Mouse (Mus musculus): ENCODE data around the gene Thap4. TPM values are rescaled to one million over a fixed set of nuclear protein-coding genes. Genes with fewer than 3 reads are reported as not detected.
A peak's percentile ranks its signal among the peaks of the same experiment; 100 is the strongest.
"Not testable (repeated sequence)": the region's sequence is repeated elsewhere in the genome, so short reads cannot be mapped to it uniquely, and the experiment has no call there.

Thap4 gene
- polyA plus RNA-seq, 1 experiment from 2014 or later: 63.8 TPM

DNA sequence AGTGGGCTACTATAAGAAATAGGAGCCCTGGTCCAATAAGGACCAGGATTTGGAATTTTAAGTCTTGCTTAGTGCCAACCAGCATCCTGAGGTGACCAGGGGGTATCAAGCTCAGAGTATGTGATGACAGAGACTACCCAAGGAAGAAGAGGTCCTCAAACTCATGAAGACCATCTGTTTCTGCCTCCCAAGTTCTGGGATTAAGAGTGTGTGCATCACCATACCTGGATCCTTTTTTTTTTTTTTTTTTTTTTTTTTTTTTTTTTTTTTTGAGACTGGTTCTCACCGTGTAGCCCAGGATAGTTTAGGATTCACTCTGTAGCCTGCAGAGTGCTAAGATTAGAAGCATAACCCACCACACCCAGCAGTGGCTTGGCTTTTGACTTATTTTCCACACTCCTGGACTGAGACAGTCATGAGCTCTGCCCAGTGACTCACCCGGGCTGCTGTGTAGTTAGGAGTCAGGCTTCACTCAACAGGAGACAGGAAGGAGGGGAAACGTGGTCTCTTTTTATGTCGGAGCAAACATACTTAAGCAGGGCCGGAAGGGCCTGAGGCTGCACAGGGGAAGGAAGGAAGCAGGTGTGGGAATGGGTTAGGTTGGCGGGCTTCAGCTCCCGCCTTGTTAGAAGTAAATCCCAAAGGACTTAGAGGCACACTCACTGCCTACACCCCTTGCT is 74.6 kb downstream of the Thap4 start:
- H3K4me3 ChIP-seq (ENCODE audit: low read depth, low read length): no peak overlapping the region
- no peak for DNase-seq (ENCODE audit: low spot score)

DNA sequence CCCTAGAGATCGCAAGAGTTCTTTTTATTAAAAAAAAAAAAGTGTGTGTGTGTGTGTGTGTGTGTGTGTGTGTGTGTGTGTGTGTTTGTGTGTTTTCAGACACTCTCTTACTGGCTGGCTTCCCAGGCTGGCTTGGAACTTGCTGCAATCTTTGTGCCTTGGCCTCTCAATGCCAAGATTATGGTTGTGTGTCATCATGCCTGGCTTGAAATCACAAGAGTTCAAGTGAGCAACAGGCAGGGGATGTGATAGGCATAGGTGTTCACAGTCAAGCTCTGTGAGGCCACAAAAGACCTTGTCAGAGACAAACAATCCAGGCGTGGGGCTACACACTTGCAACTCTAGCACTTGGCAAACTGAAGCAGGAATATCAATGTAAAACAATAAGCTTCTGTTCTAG is 76.3 kb downstream of the Thap4 start:
- Histone ChIP-seq H3K4me1 (replicated peaks; ENCODE audit: control insufficient read depth, insufficient read depth, low read length) (no peaks in the 10 kb centered on the region), H3K4me3 (ENCODE audit: low read depth, low read length) (no peak overlapping the region), H3K27me3 (replicated peaks; ENCODE audit: control insufficient read depth, insufficient read depth, low read length) (no peaks in the 10 kb centered on the region), H3K36me3 (ENCODE audit: control insufficient read depth, insufficient read depth, low read length) (no peaks in the 10 kb centered on the region), H3K27ac (ENCODE audit: low read depth) (no peak overlapping the region), H3K9ac (ENCODE audit: low read length) (no peak overlapping the region), H3K4me2 (ENCODE audit: low read length) (no peak overlapping the region), H3K9me3 (ENCODE audit: control insufficient read depth, low read length) (no peaks in the 10 kb centered on the region)
- 65% methylated on average over 2 of the region's 2 CpGs for WGBS
- ATAC-seq (replicated peaks; ENCODE audit: low FRiP score, low TSS enrichment, low read depth): no peak
- DNase-seq (ENCODE audit: low spot score): no peak

More for the DNA sequence above, 74.6 kb downstream of the Thap4 start:
- H3K27ac ChIP-seq (ENCODE audit: low read depth): no peak overlapping the region
- no peak overlapping the region for H3K4me2 ChIP-seq (ENCODE audit: low read length)
- no peak overlapping the region for H3K9ac ChIP-seq (ENCODE audit: low read length)
- no peaks in the 10 kb centered on the region for H3K27me3 ChIP-seq (replicated peaks; ENCODE audit: control insufficient read depth, insufficient read depth, low read length)
- no peak for ATAC-seq (replicated peaks; ENCODE audit: low FRiP score, low TSS enrichment, low read depth)
- WGBS: 59% methylated on average over 7 of the region's 7 CpGs
- H3K9me3 ChIP-seq (ENCODE audit: control insufficient read depth, low read length): no peaks in the 10 kb centered on the region
- no peaks in the 10 kb centered on the region for H3K36me3 ChIP-seq (ENCODE audit: control insufficient read depth, insufficient read depth, low read length)
- no peaks in the 10 kb centered on the region for H3K4me1 ChIP-seq (replicated peaks; ENCODE audit: control insufficient read depth, insufficient read depth, low read length)

DNA sequence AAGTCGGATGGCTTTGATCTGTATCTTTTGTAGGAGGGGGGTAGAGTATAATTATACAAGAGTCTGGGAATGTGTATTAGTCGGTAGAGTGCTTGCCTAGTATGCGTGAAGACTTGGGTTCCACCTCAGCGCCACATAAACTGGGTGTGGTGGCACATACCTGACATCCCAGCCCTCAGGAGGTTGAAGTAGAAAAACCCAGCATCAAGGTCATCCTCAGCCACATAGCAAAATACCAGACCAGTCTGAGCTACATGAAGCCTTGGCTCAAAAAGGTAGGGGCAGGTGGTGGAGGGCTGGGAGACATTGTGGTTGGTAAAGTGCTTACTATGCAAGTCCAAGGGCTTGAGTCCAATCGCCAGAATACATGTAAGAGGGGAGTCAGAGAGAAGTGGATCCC is 82.0 kb downstream of the Thap4 start:
- Histone ChIP-seq H3K4me3 (ENCODE audit: low read depth, low read length) (no peak overlapping the region), H3K4me1 (replicated peaks; ENCODE audit: control insufficient read depth, insufficient read depth, low read length) (0 out of 2 replicates have a peak, but pooled peaks cover 2% of the 10 kb centered on the region), H3K27me3 (replicated peaks; ENCODE audit: control insufficient read depth, insufficient read depth, low read length) (no peaks in the 10 kb centered on the region), H3K9me3 (ENCODE audit: control insufficient read depth, low read length) (no peaks in the 10 kb centered on the region), H3K36me3 (ENCODE audit: control insufficient read depth, insufficient read depth, low read length) (no peaks in the 10 kb centered on the region), H3K4me2 (ENCODE audit: low read length) (no peak overlapping the region), H3K9ac (ENCODE audit: low read length) (no peak overlapping the region), H3K27ac (ENCODE audit: low read depth) (no peak overlapping the region)
- 94% methylated on average over 5 of the region's 5 CpGs for WGBS
- DNase-seq (ENCODE audit: low spot score) (no peak), ATAC-seq (replicated peaks; ENCODE audit: low FRiP score, low TSS enrichment, low read depth) (no peak)

DNA sequence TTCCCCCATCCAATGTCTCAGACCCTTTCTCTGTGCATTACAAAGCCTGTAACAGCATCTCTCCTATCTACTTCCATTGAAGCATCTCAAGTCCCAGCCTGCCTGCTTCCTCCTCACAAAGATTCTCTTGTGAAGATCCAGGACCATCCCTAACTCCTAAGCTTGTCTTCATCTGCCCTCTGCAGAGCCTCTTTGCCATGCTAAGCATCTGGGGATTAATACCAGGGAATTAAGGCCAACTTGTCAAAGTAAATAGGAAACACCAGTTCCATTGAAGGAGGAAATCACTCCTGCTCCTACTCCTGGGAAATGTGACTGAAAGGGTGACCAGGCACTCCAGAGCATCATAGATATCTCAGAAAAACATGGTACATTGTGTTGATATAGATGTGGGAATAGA is 84.7 kb downstream of the Thap4 start:
- no peaks in the 10 kb centered on the region for H3K36me3 ChIP-seq (ENCODE audit: control insufficient read depth, insufficient read depth, low read length)
- no peak overlapping the region for H3K27ac ChIP-seq (ENCODE audit: low read depth)
- no peak overlapping the region for H3K4me3 ChIP-seq (ENCODE audit: low read depth, low read length)
- H3K4me2 ChIP-seq (ENCODE audit: low read length): no peak overlapping the region
- H3K27me3 ChIP-seq (replicated peaks; ENCODE audit: control insufficient read depth, insufficient read depth, low read length): no peaks in the 10 kb centered on the region
- ATAC-seq (replicated peaks; ENCODE audit: low FRiP score, low TSS enrichment, low read depth): no peak
- DNase-seq (ENCODE audit: low spot score): no peak
- 0 out of 2 replicates have a peak, but pooled peaks cover 2% of the 10 kb centered on the region for H3K4me1 ChIP-seq (replicated peaks; ENCODE audit: control insufficient read depth, insufficient read depth, low read length)
- no peaks in the 10 kb centered on the region for H3K9me3 ChIP-seq (ENCODE audit: control insufficient read depth, low read length)
- H3K9ac ChIP-seq (ENCODE audit: low read length): no peak overlapping the region

DNA sequence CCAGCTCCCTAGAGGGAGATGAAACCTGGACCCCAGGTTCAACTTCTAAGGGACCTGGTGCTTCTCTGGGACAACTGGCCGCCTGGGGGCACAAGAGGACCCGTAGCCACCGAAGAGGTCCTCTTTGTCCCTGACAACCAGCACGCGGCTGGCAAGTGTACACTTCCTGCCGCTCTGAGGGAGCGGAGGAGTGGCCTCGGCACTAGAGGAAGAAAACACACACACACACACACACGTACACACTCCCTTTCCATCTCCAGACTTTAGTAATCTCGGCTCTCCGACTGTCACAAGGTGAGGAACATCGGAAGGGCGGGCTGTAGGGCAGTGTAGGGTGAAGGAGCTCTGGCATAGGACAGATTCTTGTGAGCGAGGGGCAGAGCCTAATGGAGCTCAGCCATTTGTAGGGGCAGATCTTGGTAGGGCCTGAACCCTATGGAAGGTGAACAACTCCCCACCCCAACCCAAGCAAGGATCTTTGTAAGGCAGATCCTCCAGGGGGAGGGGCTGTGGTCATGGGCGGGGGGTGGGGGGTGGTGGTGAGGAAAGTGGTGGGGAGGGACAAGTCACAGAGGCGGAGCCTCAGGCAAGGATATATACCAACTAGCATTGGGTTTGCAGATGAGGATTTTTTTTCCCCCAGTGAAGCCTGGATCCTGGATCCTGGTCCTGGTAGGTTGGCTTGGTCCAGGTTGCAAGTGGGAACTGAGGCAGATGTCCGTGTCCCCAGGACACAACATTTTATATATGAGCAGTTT is 85.7 kb downstream of the Thap4 start:
- no peaks in the 10 kb centered on the region for H3K36me3 ChIP-seq (ENCODE audit: control insufficient read depth, insufficient read depth, low read length)

DNA sequence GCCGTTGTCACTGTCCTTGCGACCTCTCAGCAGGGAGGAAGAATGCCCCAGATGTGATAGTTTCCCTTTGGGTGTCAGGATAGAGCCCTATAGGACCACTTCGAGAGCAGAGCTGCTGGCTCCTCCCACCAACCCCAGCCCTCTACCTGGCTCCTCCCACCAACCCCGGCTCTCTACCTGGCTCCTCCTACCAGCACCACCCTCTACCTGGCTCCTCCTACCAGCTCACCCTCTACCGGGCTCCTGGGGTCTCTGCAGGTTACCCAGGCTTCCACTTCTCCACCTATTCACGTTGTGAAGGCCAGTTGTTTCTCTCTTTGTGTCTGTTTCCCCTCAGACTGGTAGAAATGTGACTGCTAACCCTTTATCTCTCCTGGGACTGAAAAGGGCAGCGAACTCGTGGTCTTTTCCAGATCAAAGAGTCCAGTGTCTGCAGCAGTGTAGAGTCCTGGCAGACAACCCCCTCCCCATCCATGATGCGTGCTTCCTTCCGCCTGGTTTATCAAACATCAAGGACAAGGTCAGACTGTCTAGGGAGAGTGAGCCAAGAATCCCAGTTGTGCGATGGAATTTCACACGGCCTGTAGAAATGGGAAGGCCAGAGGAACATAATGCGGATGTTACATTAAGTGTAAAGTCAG is 86.8 kb downstream of the Thap4 start:
- Histone ChIP-seq H3K9ac (ENCODE audit: low read length) (no peak overlapping the region), H3K4me3 (ENCODE audit: low read depth, low read length) (no peak overlapping the region), H3K4me1 (replicated peaks; ENCODE audit: control insufficient read depth, insufficient read depth, low read length) (0 out of 2 replicates have a peak, but pooled peaks cover 2% of the 10 kb centered on the region), H3K27ac (ENCODE audit: low read depth) (no peak overlapping the region; the same call in 1 of the 2 replicates), H3K36me3 (ENCODE audit: control insufficient read depth, insufficient read depth, low read length) (no peaks in the 10 kb centered on the region), H3K4me2 (ENCODE audit: low read length) (no peak overlapping the region), H3K9me3 (ENCODE audit: control insufficient read depth, low read length) (no peaks in the 10 kb centered on the region), H3K27me3 (replicated peaks; ENCODE audit: control insufficient read depth, insufficient read depth, low read length) (no peaks in the 10 kb centered on the region)
- ATAC-seq (replicated peaks; ENCODE audit: low FRiP score, low TSS enrichment, low read depth): no peak
- 29% methylated on average over 13 of the region's 13 CpGs for WGBS
- DNase-seq (ENCODE audit: low spot score): no peak

More for the DNA sequence above, 85.7 kb downstream of the Thap4 start:
- Histone ChIP-seq H3K27ac (ENCODE audit: low read depth) (peak overlapping the region; percentile 47), H3K4me3 (ENCODE audit: low read depth, low read length) (peak overlapping the region; percentile 29), H3K9ac (ENCODE audit: low read length) (peak overlapping the region; percentile 32), H3K27me3 (replicated peaks; ENCODE audit: control insufficient read depth, insufficient read depth, low read length) (no peaks in the 10 kb centered on the region), H3K4me1 (replicated peaks; ENCODE audit: control insufficient read depth, insufficient read depth, low read length) (0 out of 2 replicates have a peak, but pooled peaks cover 2% of the 10 kb centered on the region), H3K4me2 (ENCODE audit: low read length) (peak overlapping the region; percentile 57), H3K9me3 (ENCODE audit: control insufficient read depth, low read length) (no peaks in the 10 kb centered on the region)
- ATAC-seq (replicated peaks; ENCODE audit: low FRiP score, low TSS enrichment, low read depth) (peak; percentile 86), DNase-seq (ENCODE audit: low spot score) (peak; percentile 79)
- 8% methylated on average over 17 of the region's 17 CpGs for WGBS

DNA sequence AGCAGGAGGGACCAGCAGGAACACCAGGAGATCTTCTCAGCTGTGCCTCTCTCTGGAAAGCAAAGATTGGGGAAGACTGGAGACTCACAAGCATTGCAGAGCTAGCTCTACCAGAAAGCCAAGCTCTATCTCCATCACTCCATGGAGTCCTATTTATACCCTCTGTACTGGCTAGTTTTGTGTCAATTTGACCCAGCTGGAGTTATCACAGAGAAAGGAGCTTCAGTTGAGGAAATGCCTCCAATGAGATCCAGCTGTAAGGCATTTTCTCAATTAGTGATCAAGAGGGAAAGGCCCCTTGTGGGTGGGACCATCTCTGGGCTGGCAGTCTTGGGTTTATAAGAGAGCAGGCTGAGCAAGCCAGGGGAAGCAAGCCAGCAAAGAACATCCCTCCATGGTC is 96.1 kb downstream of the Thap4 start, which contains the start of gene Stk25:
Gene Stk25 (minus strand): TSS at position 101 of the 400 bp plus-strand sequence.
- not testable (repeated sequence) for DNase-seq (ENCODE audit: low spot score); H3K9ac ChIP-seq (ENCODE audit: low read length); H3K27me3 ChIP-seq (replicated peaks; ENCODE audit: control insufficient read depth, insufficient read depth, low read length); H3K4me3 ChIP-seq (ENCODE audit: low read depth, low read length); ATAC-seq (replicated peaks; ENCODE audit: low FRiP score, low TSS enrichment, low read depth); H3K4me1 ChIP-seq (replicated peaks; ENCODE audit: control insufficient read depth, insufficient read depth, low read length); H3K4me2 ChIP-seq (ENCODE audit: low read length); H3K27ac ChIP-seq (ENCODE audit: low read depth); H3K9me3 ChIP-seq (ENCODE audit: control insufficient read depth, low read length); H3K36me3 ChIP-seq (ENCODE audit: control insufficient read depth, insufficient read depth, low read length)

DNA sequence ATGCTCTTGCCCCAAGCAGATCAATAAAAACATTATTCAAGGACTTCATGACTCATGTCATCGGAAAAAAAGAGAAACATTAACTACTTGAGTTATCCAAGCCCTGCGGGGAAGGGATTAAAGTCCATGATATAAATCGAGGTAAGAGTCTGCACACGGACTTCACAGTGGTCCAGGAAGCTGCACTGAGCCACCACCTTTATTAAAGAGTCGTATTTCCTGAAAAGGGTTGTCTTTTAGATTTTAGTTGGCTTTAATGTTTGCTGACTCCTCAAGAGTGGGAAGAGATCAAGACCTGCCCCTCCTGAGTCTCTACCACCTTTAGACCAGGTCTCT is 97.7 kb downstream of the Thap4 start:
- no peak overlapping the region for H3K4me2 ChIP-seq (ENCODE audit: low read length)
- peak; percentile 68 for ATAC-seq (replicated peaks; ENCODE audit: low FRiP score, low TSS enrichment, low read depth)
- no peaks in the 10 kb centered on the region for H3K9me3 ChIP-seq (ENCODE audit: control insufficient read depth, low read length)
- no peaks in the 10 kb centered on the region for H3K36me3 ChIP-seq (ENCODE audit: control insufficient read depth, insufficient read depth, low read length)
- no peaks in the 10 kb centered on the region for H3K27me3 ChIP-seq (replicated peaks; ENCODE audit: control insufficient read depth, insufficient read depth, low read length)
- H3K4me3 ChIP-seq (ENCODE audit: low read depth, low read length): no peak overlapping the region
- H3K9ac ChIP-seq (ENCODE audit: low read length): no peak overlapping the region
- no peaks in the 10 kb centered on the region for H3K4me1 ChIP-seq (replicated peaks; ENCODE audit: control insufficient read depth, insufficient read depth, low read length)
- no peak overlapping the region for H3K27ac ChIP-seq (ENCODE audit: low read depth)
- DNase-seq (ENCODE audit: low spot score): no peak
- WGBS: 66% methylated on average over 5 of the region's 5 CpGs

Data from intestine, embryonic 14.5 days (tissue).